Mouse (Mus musculus) adrenal gland, postnatal 10 days (tissue): ENCODE measurements around the gene Palm2. TPM values are rescaled to one million over a fixed set of nuclear protein-coding genes. Genes with fewer than 3 reads are reported as not detected.

Experiments used
- DNase-seq: peaks from one replicate; pipeline ENCODE4 v3.0.0; 2021; ENCODE audit warnings: mixed read lengths
- total RNA-seq, 2 experiments: library from RNA; stranded (reverse); gene quantifications; 2 replicates each; pipeline ENCODE4 v1.2.3; 2021

The Palm2 gene
- total RNA-seq, 2 experiments from 2014 or later = 21.0 to 35.7 TPM

GRCm38 (mm10) chr4:57569711-57570110 is 135.7 kb downstream of the Palm2 start:
- DNase-seq = peak; percentile 74

GRCm38 (mm10) chr4:57570229-57570628 is 136.2 kb downstream of the Palm2 start:
- DNase-seq = peak; percentile 57

GRCm38 (mm10) chr4:57574181-57574580 is 140.1 kb downstream of the Palm2 start:
- peak; percentile 42 for DNase-seq

GRCm38 (mm10) chr4:57574646-57575045 is 140.6 kb downstream of the Palm2 start:
- peak; percentile 73 for DNase-seq

- DNase-seq = no peak
Observed at GRCm38 (mm10) chr4:57575686-57576085, 141.6 kb downstream of the Palm2 start.

GRCm38 (mm10) chr4:57576095-57576494 is 142.0 kb downstream of the Palm2 start:
- no peak for DNase-seq

- DNase-seq = no peak
Observed at GRCm38 (mm10) chr4:57579683-57580082, 145.6 kb downstream of the Palm2 start.

- DNase-seq = peak; percentile 45
Observed at GRCm38 (mm10) chr4:57585281-57585800, 151.3 kb downstream of the Palm2 start.

- DNase-seq = no peak
Observed at GRCm38 (mm10) chr4:57586933-57587658, 153.0 kb downstream of the Palm2 start.

- no peak for DNase-seq
Observed at GRCm38 (mm10) chr4:57588356-57588755, 154.3 kb downstream of the Palm2 start.

GRCm38 (mm10) chr4:57592751-57593150 is 158.7 kb downstream of the Palm2 start:
- no peak for DNase-seq

GRCm38 (mm10) chr4:57599946-57600345 is 165.9 kb downstream of the Palm2 start:
- DNase-seq = peak; percentile 53

- peak; percentile 79 for DNase-seq
Observed at GRCm38 (mm10) chr4:57600685-57601457, 166.8 kb downstream of the Palm2 start.

- no peak for DNase-seq
Observed at GRCm38 (mm10) chr4:57601458-57601835, 167.4 kb downstream of the Palm2 start.

GRCm38 (mm10) chr4:57601903-57602617 is 168.0 kb downstream of the Palm2 start:
- no peak for DNase-seq

GRCm38 (mm10) chr4:57606258-57606657 is 172.2 kb downstream of the Palm2 start:
- DNase-seq = peak; percentile 65

GRCm38 (mm10) chr4:57607247-57607942 is 173.3 kb downstream of the Palm2 start:
- peak; percentile 94 for DNase-seq

GRCm38 (mm10) chr4:57611303-57612077 is 177.4 kb downstream of the Palm2 start:
- no peak for DNase-seq

- DNase-seq = no peak
Observed at GRCm38 (mm10) chr4:57612716-57613115, 178.7 kb downstream of the Palm2 start.

GRCm38 (mm10) chr4:57614686-57615085 is 180.6 kb downstream of the Palm2 start:
- no peak for DNase-seq

GRCm38 (mm10) chr4:57618743-57619142 is 184.7 kb downstream of the Palm2 start:
- DNase-seq = no peak
